Mouse (Mus musculus): ENCODE measurements at regions not wholly inside any gene's neighbourhood (a gene's known extent, or its start where the extent isn't known, plus 50 kb on each side); places are given as distances from the start of the nearest gene placed in this dataset.

DNA sequence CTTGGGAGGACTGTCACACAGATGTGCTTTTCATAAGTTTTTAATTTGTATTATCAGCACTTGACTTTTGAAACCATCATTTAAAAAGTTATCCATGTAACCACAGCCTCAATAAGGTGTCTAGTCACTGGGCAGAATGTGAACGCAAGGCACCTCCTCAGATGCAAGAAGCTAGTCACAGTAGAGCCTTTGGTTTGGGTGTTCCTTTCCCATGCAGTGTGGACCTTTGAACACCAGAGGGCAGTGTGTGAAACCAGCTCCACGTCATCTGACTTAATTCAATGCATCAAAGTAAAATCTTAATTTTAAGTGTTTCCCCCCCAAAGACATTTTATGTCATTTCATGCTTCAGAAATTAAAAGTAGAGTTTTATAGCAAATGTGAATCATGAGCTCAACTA is 166.2 kb upstream of the Nabp1 start:
- peak; percentile 81 to 86 for DNase-seq (ENCODE audit: low spot score in 2 of 2)

DNA sequence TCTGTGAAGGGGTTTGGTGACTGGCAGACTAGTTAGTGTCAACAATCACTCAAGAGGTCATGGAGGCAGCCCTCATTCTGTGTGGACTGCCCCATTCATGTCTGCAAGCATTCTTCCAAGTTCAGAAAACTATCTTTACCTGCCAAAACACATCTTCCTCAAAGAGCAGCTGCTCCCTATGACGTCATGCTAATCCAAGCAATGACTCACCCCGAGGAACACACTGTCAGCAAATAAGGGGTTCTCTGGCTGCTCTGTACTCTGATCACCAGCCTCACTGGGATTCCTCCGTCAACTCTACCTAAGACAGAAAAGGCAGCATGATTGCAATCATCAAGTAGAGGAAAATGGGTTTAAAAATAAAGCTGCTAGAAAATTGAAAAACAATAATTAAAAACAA is 165.4 kb upstream of the Nabp1 start:
- no peak for DNase-seq (ENCODE audit: low spot score in 2 of 2)

DNA sequence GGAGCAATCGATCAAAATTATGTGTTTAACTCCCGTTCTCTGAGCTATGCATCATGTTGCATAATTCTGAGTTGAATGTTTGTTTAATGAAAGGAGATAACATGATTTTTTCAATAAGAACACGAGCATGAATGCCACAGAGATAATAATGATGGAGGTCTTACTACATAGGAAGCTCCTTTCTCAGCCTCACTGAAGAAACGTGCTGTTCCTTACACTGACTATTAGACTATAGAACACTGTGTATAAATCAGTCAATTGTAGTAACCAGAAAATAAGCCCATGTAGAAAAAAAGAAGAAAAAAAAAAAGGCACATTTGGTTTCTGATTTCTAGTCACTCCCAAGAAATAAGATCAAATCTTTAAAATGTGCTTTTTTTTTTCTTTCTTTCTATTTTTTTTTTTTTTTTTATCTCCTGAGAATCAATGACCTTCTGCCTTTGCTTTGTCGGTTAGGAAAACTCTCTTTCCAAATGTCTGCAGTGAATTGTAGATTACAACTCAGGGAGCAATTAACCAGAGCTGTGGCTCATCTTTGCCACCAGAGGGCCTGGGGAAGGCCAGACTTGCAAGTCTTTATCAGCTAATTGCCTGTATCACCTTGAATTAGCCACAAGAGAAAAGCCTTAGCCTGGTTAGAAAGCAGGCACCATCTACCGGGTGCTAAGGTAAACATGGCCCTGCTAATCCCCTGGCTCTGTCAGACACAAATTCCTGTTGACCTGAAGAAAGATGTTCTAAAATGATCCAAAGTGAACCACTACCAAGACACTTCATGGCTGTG is 160.5 kb upstream of the Nabp1 start:
- no peak for DNase-seq (ENCODE audit: low spot score in 2 of 2)

- no peak for DNase-seq (ENCODE audit: low spot score in 2 of 2)
Observed at GRCm38 (mm10) chr1:51635881-51636515, 157.8 kb upstream of the Nabp1 start.

GRCm38 (mm10) chr1:51633795-51634194 is 155.6 kb upstream of the Nabp1 start:
- DNase-seq (ENCODE audit: low spot score in 2 of 2) = no peak

GRCm38 (mm10) chr1:51632851-51633250 is 154.6 kb upstream of the Nabp1 start:
- DNase-seq (ENCODE audit: low spot score in 2 of 2) = no peak

DNA sequence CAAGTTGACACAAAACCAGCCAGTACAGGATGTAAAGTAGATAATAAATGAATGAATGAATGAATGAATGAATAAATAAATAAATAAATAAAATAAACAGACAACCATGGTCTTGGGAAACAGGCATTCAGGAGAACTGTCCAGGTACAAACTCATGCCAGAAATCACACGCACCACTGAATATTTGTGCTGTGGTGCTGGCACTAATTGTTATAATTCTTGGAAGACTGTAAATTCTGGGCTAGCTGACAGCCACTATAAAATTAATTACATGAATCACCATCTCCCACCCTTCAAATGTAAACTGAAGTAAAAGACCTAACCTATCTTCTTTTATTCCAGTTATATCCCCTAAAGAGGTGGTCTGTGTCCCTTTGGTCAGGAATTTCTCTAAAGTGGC is 151.6 kb upstream of the Nabp1 start:
- DNase-seq (ENCODE audit: low spot score in 2 of 2) = no peak

GRCm38 (mm10) chr1:51628137-51628793 is 150.0 kb upstream of the Nabp1 start:
- DNase-seq (ENCODE audit: low spot score in 2 of 2) = no peak

GRCm38 (mm10) chr1:51626303-51626702 is 148.1 kb upstream of the Nabp1 start:
- no peak for DNase-seq (ENCODE audit: low spot score in 2 of 2)

DNA sequence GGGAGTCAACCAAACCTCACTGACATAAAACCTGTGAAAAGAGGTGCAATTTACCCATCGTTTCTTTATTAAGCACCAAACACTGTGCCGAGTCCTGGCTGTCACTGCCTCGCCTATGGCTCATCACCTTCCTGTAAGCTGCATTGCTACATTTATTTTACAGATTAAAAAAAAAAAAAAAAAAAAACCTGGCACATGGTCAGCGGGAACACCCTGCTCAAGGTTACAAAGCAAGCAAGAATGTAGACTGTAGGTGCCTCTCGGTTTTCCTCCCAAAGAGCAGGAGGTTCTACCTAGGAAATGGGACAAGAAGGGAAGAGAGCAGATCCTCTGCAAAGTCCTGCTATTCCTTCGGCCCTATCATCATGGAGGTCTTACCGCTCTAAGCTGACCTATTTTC is 146.9 kb upstream of the Nabp1 start:
- DNase-seq (ENCODE audit: low spot score in 2 of 2) = no peak

DNA sequence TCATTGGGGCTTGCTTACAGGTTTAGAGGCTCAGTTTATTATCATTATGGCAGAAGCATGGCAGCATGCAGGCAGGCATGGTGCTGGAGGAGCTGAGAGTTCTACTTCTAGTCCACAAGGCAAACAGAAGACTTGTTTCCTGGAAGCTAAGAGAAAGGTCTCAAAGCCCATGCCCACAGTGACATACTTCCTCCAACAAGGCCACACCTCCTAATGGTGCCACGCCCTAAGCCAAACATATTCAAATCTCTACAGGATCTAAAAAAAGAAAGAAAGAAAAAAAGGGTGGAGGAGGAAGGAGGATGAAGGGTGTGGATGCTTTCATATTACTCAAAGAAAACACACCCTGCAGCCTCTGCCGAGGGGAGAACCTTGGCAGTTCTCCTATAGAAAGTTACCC is 146.3 kb upstream of the Nabp1 start:
- no peak for DNase-seq (ENCODE audit: low spot score in 2 of 2)

DNA sequence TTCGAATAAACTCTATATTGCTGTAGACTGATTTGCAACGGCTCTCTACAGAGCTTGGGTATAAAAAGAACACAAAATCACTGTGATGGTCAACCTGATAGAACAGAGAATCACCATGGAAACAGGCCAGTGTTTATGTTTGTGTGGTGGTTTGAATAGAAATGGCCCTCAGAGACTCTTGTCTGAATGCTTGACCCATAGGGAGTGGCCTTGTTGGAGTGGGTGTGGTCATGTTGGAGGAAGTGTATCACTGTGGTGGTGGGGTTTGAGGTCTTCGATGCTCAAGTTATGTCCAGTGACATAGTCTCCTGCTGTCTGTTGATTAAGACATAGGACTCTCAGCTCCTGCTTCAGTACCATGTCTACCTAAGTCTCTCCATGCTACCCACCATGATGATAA is 144.8 kb upstream of the Nabp1 start:
- DNase-seq (ENCODE audit: low spot score in 2 of 2) = no peak

GRCm38 (mm10) chr1:51622181-51622862 is 144.1 kb upstream of the Nabp1 start:
- no peak for DNase-seq (ENCODE audit: low spot score in 2 of 2)

DNA sequence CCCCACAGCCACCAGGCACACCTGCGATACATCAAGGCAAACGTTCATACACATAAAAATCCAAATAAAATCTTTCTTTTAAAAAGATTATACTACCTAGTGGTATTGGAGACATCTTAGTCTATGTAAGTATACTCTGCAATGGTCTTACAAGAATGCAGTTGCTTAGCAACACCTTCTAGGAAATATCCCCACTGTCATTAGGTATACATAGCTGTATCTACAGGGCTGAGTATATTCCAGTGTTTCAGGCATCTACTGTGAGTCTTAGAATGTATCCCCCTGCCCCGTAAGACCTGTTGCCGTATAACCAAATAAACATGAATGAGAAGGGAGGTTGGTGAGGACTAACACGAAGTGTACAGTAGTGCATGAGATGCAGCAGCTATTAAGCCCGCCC is 142.8 kb upstream of the Nabp1 start:
- no peak for DNase-seq (ENCODE audit: low spot score in 2 of 2)

DNA sequence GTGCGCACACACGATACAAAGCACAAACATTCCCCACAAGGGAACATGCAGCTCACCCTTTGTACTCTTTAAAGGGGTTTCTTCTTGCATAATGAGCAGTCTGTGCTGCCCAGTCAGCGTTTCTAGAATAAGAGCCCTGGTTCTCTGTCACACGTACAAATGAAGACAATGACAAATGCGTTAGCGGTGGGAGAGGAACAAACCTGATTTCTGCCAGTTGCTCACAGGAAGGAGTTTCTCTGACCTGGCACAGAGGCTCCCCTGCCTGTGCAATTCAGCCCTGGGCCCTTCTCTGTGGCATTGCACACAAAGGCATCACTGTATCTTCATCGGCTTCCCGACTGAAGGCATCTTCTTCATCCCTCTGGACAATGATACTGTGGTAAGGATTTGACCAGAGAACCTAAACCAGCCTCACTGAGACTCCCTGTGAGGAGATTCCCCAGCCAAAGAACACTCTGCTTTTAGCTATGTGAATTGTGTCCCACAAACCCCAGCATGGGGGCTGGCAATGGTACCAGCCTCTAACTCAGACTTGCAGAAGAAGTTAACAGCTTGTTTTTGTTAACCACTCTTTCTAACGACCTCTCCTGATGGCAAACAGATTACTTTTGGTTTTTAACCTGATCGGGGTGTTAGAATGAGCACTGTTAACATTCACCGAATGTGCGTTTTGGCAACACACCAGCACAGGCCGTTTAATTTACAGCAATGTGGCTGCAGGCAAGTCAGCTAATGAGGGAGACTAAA is 139.5 kb upstream of the Nabp1 start:
- DNase-seq (ENCODE audit: low spot score in 2 of 2) = no peak

- DNase-seq (ENCODE audit: low spot score in 2 of 2) = no peak
Observed at GRCm38 (mm10) chr1:51616091-51616490, 137.9 kb upstream of the Nabp1 start.

GRCm38 (mm10) chr1:51615523-51615922 is 137.3 kb upstream of the Nabp1 start:
- DNase-seq (ENCODE audit: low spot score in 2 of 2) = peak; percentile 61 to 71

DNA sequence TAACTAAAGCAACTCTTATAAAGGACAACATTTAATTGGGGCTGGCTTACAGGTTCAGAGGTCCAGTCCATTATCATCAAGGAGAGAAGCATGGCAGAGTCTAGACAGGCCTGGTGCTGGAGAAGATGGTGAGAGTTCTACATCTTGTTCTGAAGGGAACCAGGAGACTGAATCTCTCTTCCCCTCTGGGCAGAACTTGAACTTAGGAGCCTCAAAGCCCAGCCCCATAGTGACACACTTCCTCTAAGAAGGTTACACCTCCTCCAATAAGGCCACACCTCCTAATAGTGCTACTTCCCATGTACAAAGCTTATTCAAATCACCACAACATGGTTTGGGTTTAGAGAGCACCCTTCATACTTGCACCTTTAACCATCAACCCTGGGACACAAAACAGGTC is 136.5 kb upstream of the Nabp1 start:
- no peak for DNase-seq (ENCODE audit: low spot score in 2 of 2)

GRCm38 (mm10) chr1:51609295-51609694 is 131.1 kb upstream of the Nabp1 start:
- no peak for DNase-seq (ENCODE audit: low spot score in 2 of 2)

- DNase-seq (ENCODE audit: low spot score in 2 of 2) = peak; percentile 38 to 46
Observed at GRCm38 (mm10) chr1:51607437-51607855, 129.2 kb upstream of the Nabp1 start.

DNA sequence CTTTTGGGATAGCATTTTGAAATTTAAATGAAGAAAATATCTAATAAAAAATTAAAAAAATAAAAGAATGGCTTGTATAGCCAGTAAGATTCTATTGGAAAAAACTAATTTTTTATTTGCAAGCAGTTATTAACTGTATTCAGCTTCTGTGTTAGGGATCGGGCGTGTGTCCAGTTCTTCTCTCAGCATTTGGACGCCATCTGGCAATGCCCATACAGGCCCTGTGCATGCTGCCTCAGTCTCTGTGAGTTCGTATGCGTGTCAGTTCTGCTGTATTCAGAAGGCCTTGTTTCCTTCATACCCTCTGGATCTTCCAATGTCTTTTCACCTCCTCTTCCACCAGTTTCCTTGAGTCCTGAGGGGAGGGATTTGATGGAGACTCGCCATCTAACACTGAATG is 123.8 kb upstream of the Nabp1 start:
- no peak for DNase-seq (ENCODE audit: low spot score in 2 of 2)

- DNase-seq (ENCODE audit: low spot score in 2 of 2) = no peak
Observed at GRCm38 (mm10) chr1:51600425-51600824, 122.2 kb upstream of the Nabp1 start.

Data from right cerebral cortex, postnatal 10 days (tissue).